9 mouse cellular contexts compared by ENCODE assay signal in the genomic region with DNA sequence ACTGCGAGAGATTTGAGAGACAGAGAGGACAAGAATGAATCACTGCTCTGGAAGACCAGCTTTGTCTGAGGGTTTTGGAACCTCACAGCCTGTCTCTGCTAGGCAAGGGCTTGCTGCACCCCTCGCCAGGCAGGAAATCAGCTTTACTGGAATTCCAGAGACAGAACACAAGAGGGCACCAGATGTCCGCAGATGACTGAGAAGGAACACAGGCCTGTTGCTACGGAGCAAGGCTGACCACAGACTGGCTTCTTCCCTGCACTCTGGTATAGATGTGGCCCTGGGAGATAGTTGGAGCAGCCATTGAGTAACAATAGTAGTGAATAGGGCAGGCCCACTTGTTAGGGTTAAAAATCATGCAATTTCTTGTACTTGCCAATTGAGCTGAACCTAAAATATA.
DNase-seq lines count a peak whose midpoint lies in the region; ATAC-seq and TF ChIP-seq lines count a peak whose summit lies in the region.
"Had no signal": no experiment of that assay in that cellular context is flagged by ENCODE, and none has a peak within 500 bp of the region (broad histone marks: within the 10 kb centered on the region; RNA-seq: fewer than 3 reads in every experiment).

No protein-coding gene starts in this region.

- H3K36me3 ChIP-seq in G1E (replicated peaks), result peaks cover 80% of the 10 kb centered on the region
- peaks cover 9% of the 10 kb centered on the region; the same call in 1 of the 2 replicates for H3K36me3 ChIP-seq in forebrain, embryonic 16.5 days (ENCODE audit: control insufficient read depth, insufficient read depth)
- 0 out of 2 replicates have a peak, but pooled peaks cover 2% of the 10 kb centered on the region for H3K36me3 ChIP-seq in hindbrain, embryonic 11.5 days (ENCODE audit: control insufficient read depth, insufficient read depth, low read length)

- H3K4me1 ChIP-seq in G1E (ENCODE audit: insufficient read depth, low read depth, low read length), result peaks cover 4% of the 10 kb centered on the region; the same call in 1 of the 2 replicates
- H3K4me1 ChIP-seq in forebrain, embryonic 16.5 days (replicated peaks; ENCODE audit: control insufficient read depth, insufficient read depth, low read length), result no peaks in the 10 kb centered on the region
- H3K4me1 ChIP-seq in hindbrain, embryonic 11.5 days (replicated peaks; ENCODE audit: control insufficient read depth, insufficient read depth, low read length), result no peaks in the 10 kb centered on the region

- TF ChIP-seq CTCF in G1E (IDR thresholded peaks at IDR 0.05; ENCODE audit: low read depth, low read length), result 0 out of 2 replicates have a peak, but pooled peaks have one; percentile 3

- 34% methylated on average over 4 of the region's 4 CpGs for WGBS in forebrain, embryonic 16.5 days
- 38% methylated on average over 4 of the region's 4 CpGs for WGBS in hindbrain, embryonic 11.5 days

- no peak overlapping the region for H3K4me2 ChIP-seq in forebrain, embryonic 16.5 days (ENCODE audit: low read length)
- no peak overlapping the region for H3K4me2 ChIP-seq in hindbrain, embryonic 11.5 days (replicated peaks; ENCODE audit: low read depth, low read length)
- H3K4me2 ChIP-seq: embryonic facial prominence, embryonic 13.5 days had no signal

- no peak overlapping the region for H3K4me3 ChIP-seq in G1E (ENCODE audit: low read depth, low read length)
- H3K4me3 ChIP-seq in forebrain, embryonic 16.5 days (replicated peaks; ENCODE audit: low read length), result no peak overlapping the region
- H3K4me3 ChIP-seq in hindbrain, embryonic 11.5 days (ENCODE audit: low read depth, low read length), result no peak overlapping the region
- H3K4me3 ChIP-seq: embryonic facial prominence, embryonic 13.5 days had no signal

- H3K9ac ChIP-seq in forebrain, embryonic 16.5 days (replicated peaks; ENCODE audit: low read depth, low read length), result no peak overlapping the region
- H3K9ac ChIP-seq in hindbrain, embryonic 11.5 days (ENCODE audit: low read depth, low read length), result no peak overlapping the region
- H3K9ac ChIP-seq: embryonic facial prominence, embryonic 13.5 days had no signal

- peak; percentile 82 for ATAC-seq in G1E (ENCODE audit: extremely low read depth, insufficient number of reproducible peaks, low FRiP score, poor library complexity, severe bottlenecking)
- ATAC-seq in forebrain, embryonic 16.5 days, result peak; percentile 81
- ATAC-seq in hindbrain, embryonic 11.5 days (ENCODE audit: low FRiP score), result 0 out of 2 replicates have a peak, but pooled peaks have one; percentile 43

- peak; percentile 47 for DNase-seq in G1E (ENCODE audit: low spot score)
- peak; percentile 31 for DNase-seq in cerebellum, adult 11 months
- DNase-seq in hindbrain, embryonic 11.5 days (ENCODE audit: low spot score), result peak; percentile 73
- peak; percentile 61 for DNase-seq in layer of hippocampus, adult 9-11 months
- peak; percentile 69 for DNase-seq in lung, postnatal 14 days
- DNase-seq in retina, postnatal 1 day, result peak; percentile 81
- DNase-seq in c-Kit-positive CD71-positive TER-119-positive erythroid progenitor cells, embryonic 14.5 days (ENCODE audit: low spot score), result no peak

- no peaks in the 10 kb centered on the region for H3K27me3 ChIP-seq in G1E (ENCODE audit: insufficient read depth, low read length)
- no peaks in the 10 kb centered on the region for H3K27me3 ChIP-seq in forebrain, embryonic 16.5 days (replicated peaks; ENCODE audit: control insufficient read depth, insufficient read depth, low read length)
- no peaks in the 10 kb centered on the region for H3K27me3 ChIP-seq in hindbrain, embryonic 11.5 days (ENCODE audit: control insufficient read depth, insufficient read depth, low read length)
- H3K27me3 ChIP-seq: embryonic facial prominence, embryonic 13.5 days had no signal

- H3K9me3 ChIP-seq in G1E (replicated peaks), result no peaks in the 10 kb centered on the region
- H3K9me3 ChIP-seq in forebrain, embryonic 16.5 days (ENCODE audit: control insufficient read depth, low read length), result no peaks in the 10 kb centered on the region
- no peaks in the 10 kb centered on the region for H3K9me3 ChIP-seq in hindbrain, embryonic 11.5 days (ENCODE audit: control insufficient read depth, low read length)
- H3K9me3 ChIP-seq: embryonic facial prominence, embryonic 13.5 days had no signal

- H3K27ac ChIP-seq in forebrain, embryonic 16.5 days (ENCODE audit: low read length), result no peak overlapping the region
- no peak overlapping the region for H3K27ac ChIP-seq in hindbrain, embryonic 11.5 days (ENCODE audit: low read depth, low read length)
- H3K27ac ChIP-seq: embryonic facial prominence, embryonic 13.5 days had no signal
